Mouse (Mus musculus) C2C12 (cell line): ENCODE measurements around the gene Ttpal. TPM values are rescaled to one million over a fixed set of nuclear protein-coding genes. Genes with fewer than 3 reads are reported as not detected.
"Not testable (repeated sequence)": the region's sequence is repeated elsewhere in the genome, so short reads cannot be mapped to it uniquely, and the experiment has no call there.

Source experiments
- H3K27me3 ChIP-seq: one replicate; pipeline ENCODE4 v1.6.1; 2011; ENCODE audit not compliant: control insufficient read depth, insufficient read depth, insufficient read length
- H3K36me3 ChIP-seq: one replicate; pipeline ENCODE4 v1.6.1; 2011; ENCODE audit not compliant: control insufficient read depth, insufficient read depth
- H3K4me3 ChIP-seq: one replicate; pipeline ENCODE4 v1.5.1; 2011; ENCODE audit warnings: mild to moderate bottlenecking, control low read depth; ENCODE audit not compliant: poor library complexity, insufficient read depth, severe bottlenecking
- H3K79me2 ChIP-seq: one replicate; pipeline ENCODE4 v1.6.1; 2011; ENCODE audit not compliant: control insufficient read depth, insufficient read depth
- H3K79me3 ChIP-seq: one replicate; pipeline ENCODE4 v1.6.1; 2011; ENCODE audit warnings: low read depth, control low read depth
- H3ac ChIP-seq: one replicate; pipeline ENCODE3; 2011; ENCODE audit warnings: low read depth; ENCODE audit not compliant: control insufficient read depth, insufficient read length
- CEBPB ChIP-seq: IDR thresholded peaks from one replicate; pipeline ENCODE4 v1.6.1; 2011; ENCODE audit warnings: low read depth, mild to moderate bottlenecking, control low read depth, moderate library complexity
- CTCF ChIP-seq: IDR thresholded peaks from one replicate; pipeline ENCODE4 v1.5.1; 2011; ENCODE audit not compliant: control insufficient read depth, insufficient read depth, insufficient read length
- FOSL1 ChIP-seq: IDR thresholded peaks from one replicate; pipeline ENCODE4 v1.8.0; 2011; ENCODE audit warnings: mild to moderate bottlenecking, low read length; ENCODE audit not compliant: poor library complexity, insufficient read depth, severe bottlenecking
- MAX ChIP-seq: IDR thresholded peaks from one replicate; pipeline ENCODE4 v1.6.1; 2011; ENCODE audit warnings: mild to moderate bottlenecking, control low read depth
- MYOD1 ChIP-seq: IDR thresholded peaks from one replicate; pipeline ENCODE4 v1.6.1; 2011; ENCODE audit warnings: low read depth; ENCODE audit not compliant: control insufficient read depth, insufficient read length
- MYOG ChIP-seq: IDR thresholded peaks from one replicate; pipeline ENCODE4 v1.6.1; 2011; ENCODE audit not compliant: control insufficient read depth, insufficient read length; ENCODE audit errors: extremely low read depth
- USF1 ChIP-seq: IDR thresholded peaks from one replicate; pipeline ENCODE4 v1.6.1; 2011; ENCODE audit warnings: low read depth, mild to moderate bottlenecking, control low read depth, moderate library complexity
- polyA plus RNA-seq: library from polyadenylated mRNA; unstranded; fragments of >200 nt; fragmentation: generic; extraction: Trizol; gene quantifications from one replicate; pipeline ENCODE4 v1.2.1, GENCODE M21; 2012; ENCODE audit warnings: missing spikeins

Gene Ttpal
- polyA plus RNA-seq, 1 experiment, result 15.1 TPM

- Histone ChIP-seq H3K36me3 (peaks cover 68% of the 10 kb centered on the region), H3K79me2 (no peaks in the 10 kb centered on the region), H3K79me3 (no peaks in the 10 kb centered on the region), H3K27me3 (no peaks in the 10 kb centered on the region), H3K4me3 (no peak overlapping the region), H3ac (no peak overlapping the region)
- TF ChIP-seq MAX (no peak), USF1 (no peak), MYOG (no peak), MYOD1 (no peak), CEBPB (no peak), CTCF (no peak), FOSL1 (no peak)
Measured at GRCm38 (mm10) chr2:163615401-163615800, 13.3 kb downstream of the Ttpal start.

- H3K36me3 ChIP-seq, result peaks cover 66% of the 10 kb centered on the region
- H3ac ChIP-seq, result no peak overlapping the region
- H3K4me3 ChIP-seq, result no peak overlapping the region
- H3K27me3 ChIP-seq, result no peaks in the 10 kb centered on the region
- TF ChIP-seq USF1 (no peak), MAX (no peak), CEBPB (no peak), MYOG (no peak)
- H3K79me3 ChIP-seq, result no peaks in the 10 kb centered on the region
- H3K79me2 ChIP-seq, result no peaks in the 10 kb centered on the region
Measured at GRCm38 (mm10) chr2:163615906-163616651, 14.0 kb downstream of the Ttpal start.

DNA sequence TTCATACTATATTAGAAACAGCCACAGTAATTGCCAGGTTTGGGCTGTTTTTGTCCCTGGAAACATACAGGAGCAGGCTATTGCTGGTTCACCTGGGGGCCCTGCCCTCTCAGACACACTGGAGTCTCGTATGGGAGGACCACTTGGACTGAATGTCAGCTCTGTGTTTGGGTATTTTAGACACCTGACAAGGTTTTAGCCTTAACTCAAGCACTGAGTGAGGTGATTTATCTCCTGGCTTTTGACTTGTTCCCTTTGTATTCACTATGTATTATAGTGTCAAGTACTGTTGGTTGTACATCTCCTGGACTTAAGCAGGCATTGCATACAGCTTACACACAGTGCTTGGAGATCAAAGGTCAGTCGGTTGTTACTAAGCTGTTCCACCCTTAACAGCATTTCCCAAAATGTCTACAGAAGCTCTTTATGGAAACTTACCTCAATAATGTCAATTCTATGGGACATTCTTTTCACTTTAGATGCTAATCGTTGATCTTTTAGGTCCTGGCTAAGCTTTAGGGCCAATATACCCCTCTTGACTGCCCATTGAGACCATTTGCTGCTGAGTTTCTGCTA lies 14.6 kb downstream of the Ttpal start:
- Histone ChIP-seq H3K79me2 (no peaks in the 10 kb centered on the region), H3K79me3 (no peaks in the 10 kb centered on the region), H3K36me3 (peaks cover 59% of the 10 kb centered on the region), H3K4me3 (no peak overlapping the region), H3K27me3 (no peaks in the 10 kb centered on the region), H3ac (no peak overlapping the region)
- TF ChIP-seq USF1 (no peak), FOSL1 (no peak), MYOD1 (no peak), CTCF (no peak)

DNA sequence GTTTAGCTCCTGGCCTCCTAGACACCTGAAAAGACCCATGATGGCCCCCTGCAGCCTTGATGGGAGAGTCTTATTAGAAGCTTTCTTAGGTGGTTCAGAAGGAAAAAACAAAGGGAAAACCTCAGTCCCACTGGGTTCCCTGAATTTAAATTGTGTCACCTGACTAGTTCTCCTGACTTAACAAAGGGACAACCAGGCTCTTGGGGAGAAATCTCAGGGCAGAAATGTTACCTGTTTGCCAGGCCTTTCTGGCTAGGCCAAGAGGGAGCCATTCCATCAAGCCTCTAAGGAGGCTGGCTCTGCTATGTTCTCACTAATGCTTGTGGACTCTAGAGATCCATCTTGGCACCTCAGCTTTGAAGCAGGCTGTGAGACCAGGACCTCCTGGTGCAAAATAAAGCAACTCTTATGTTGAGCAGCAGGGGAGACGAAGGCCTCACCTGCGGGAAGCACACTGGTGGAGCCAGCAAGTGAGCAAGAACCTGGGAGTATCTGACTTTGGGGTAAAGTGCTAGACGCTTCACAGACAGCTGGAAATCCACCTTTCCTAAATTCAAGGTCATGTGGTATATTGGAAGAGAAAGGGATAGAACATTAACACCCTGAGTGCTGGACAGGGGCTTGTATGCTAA lies 15.2 kb downstream of the Ttpal start:
- no peak for TF ChIP-seq MYOG
- TF ChIP-seq MYOD1, result no peak
- TF ChIP-seq FOSL1, result no peak
- TF ChIP-seq CTCF, result no peak
- no peak for TF ChIP-seq MAX
- TF ChIP-seq CEBPB, result no peak
- TF ChIP-seq USF1, result no peak
- Histone ChIP-seq H3ac (no peak overlapping the region), H3K79me2 (no peaks in the 10 kb centered on the region), H3K27me3 (no peaks in the 10 kb centered on the region), H3K4me3 (no peak overlapping the region), H3K79me3 (no peaks in the 10 kb centered on the region), H3K36me3 (peaks cover 53% of the 10 kb centered on the region)

DNA sequence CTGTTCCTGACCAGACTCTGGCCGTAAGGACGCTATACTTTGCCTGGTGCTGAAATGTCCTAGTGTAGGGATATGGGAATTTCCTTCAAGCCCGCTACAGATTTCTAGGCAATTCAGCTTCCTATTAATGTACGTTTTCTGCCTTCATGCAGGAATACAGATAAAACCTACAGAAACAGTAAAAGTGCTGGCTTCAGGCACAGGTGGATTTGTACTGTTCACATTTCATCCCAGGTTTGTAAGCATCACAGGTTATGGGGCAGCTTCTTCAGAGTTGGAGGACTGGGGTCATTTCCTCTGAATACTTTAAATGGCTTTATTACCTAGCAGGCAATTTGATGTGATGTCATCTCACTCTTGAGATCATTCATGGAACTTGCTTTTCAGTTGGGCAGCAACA lies 15.8 kb downstream of the Ttpal start:
- H3K79me3 ChIP-seq, result no peaks in the 10 kb centered on the region
- no peaks in the 10 kb centered on the region for H3K79me2 ChIP-seq
- no peak overlapping the region for H3K4me3 ChIP-seq
- no peaks in the 10 kb centered on the region for H3K27me3 ChIP-seq
- TF ChIP-seq MYOD1 (no peak), MAX (no peak), CEBPB (no peak), FOSL1 (no peak), USF1 (no peak)
- H3ac ChIP-seq, result no peak overlapping the region
- peaks cover 48% of the 10 kb centered on the region for H3K36me3 ChIP-seq

DNA sequence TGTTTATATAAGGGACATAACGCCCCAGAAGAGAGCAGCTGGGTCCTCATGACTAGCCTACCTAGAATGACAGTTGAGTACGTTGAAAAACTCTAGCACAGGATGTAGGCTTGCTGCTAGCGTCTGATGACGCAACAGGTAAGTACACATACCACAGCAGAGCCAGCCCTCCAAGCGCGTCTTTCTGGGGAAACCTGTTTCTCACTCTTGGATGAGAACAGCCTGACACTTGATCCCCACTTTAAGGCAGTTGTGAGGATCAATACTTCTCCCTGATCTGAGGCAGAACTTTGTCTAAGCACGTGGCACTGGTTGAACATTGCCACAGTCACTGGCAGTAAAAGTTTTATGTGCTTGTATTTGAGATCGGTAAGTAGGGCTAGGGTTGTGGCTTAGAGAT lies 18.3 kb downstream of the Ttpal start:
- Histone ChIP-seq H3K36me3 (peaks cover 37% of the 10 kb centered on the region), H3K4me3 (no peak overlapping the region), H3K79me3 (no peaks in the 10 kb centered on the region), H3K79me2 (no peaks in the 10 kb centered on the region), H3K27me3 (no peaks in the 10 kb centered on the region), H3ac (no peak overlapping the region)
- TF ChIP-seq MAX (no peak), CTCF (no peak), FOSL1 (no peak), USF1 (no peak), MYOD1 (no peak), MYOG (no peak), CEBPB (no peak)

DNA sequence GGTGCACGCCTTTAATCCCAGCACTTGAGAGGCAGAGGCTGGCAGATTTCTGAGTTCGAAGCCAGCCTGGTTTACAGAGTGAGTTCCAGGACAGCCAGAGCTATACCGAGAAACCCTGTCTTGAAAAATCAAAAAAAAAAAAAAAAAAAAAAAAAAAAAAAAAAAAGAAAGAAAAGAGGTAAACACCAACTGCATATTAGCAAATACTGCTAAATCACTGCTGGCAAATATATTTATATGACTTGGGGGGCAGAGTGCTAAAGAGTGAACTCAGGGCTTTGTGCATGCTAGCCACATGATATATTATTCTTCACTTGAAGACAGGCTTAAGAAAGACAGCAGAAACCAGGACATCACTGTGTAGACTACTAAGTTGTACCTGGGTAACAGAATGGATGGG lies 19.3 kb downstream of the Ttpal start:
- not testable (repeated sequence) for H3K4me3 ChIP-seq, H3K27me3 ChIP-seq, H3K79me2 ChIP-seq, H3ac ChIP-seq, H3K79me3 ChIP-seq
- peaks cover 37% of the 10 kb centered on the region for H3K36me3 ChIP-seq
